Mouse (Mus musculus) mouse embryonic stem cell (cell line): ENCODE measurements around the gene Cemip2.

Experiments
- in situ Hi-C, 2 experiments: fragments of 300-500 bp; cut with MboI; formaldehyde crosslinking; loops; 1 replicate in 1 of 2; 3 replicates in 1 of 2; pipeline ENCODE4 v1.14.3; 2019 to 2020; ENCODE audit warnings: low sequenced_read_pairs in 2 of 2, low pct_unique_long_range_greater_than_20kb in 1 of 2, mixed read lengths in 1 of 2; ENCODE audit not compliant: unreplicated experiment in 1 of 2

Gene Cemip2

DNA sequence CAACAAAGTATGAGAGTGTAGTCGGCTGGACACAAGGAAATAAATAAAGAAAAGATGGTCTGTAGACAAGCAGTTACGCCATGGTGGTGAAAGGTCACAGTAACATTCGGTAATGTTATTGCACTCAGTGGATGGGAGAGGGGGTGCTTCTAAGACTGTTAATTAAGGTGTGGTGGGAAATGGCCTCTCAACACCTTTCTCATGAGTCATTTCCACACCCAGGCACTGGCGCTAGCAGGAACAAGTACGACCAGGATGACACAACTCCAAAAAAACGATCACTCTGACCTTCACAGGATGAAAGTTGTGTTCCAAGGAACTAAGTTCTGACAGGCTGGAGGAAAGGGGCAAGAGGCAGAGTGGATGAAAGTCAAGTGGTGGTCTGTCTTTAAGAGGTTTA, 4.5 kb upstream of the Cemip2 start:
- in situ Hi-C loops: loop anchor here in 1 of 2 experiments (25.0 kb wide), 1 partner anchor 539 kb away; no protein-coding TSS in a partner anchor

DNA sequence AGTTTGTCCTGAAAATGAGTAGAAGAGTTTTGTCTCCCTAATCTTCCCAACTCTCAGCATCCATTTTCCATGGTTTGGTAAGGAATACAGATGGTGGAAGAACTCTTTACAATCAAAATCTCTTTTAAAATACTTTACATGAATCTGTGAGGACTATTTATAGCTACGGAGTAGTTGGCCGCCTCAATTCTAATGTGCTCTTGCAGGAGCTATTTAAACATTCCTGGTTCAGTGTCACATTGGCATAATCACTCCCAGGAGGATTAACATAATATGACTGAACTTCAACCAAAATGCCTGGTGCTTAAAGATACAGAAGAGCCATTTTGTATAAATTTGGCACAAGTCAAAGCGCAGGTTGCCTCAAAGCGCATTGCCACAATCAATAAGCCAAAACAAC, 2.5 kb upstream of the Cemip2 start:
- in situ Hi-C loops: no loop called here

DNA sequence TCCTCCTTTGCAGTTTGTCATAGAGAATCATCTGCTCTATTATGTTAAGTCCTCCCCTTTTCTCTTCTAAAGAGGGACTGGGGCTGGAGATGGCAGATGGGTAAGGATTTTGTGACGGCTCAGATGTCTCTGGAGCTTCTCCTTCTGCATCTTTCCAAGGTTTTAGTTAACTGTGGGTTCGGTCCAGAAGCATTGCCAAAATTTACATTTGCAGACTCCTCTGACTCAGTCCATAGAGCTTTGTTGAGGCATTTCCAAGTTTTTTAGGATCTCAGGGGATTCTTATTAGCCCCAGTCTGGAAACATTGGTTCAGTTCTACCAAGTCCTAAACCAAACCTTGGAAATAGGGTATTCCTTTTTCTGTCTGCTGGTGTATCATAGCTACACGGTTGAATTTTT, 1.5 kb upstream of the Cemip2 start:
- in situ Hi-C loops: no loop called here

DNA sequence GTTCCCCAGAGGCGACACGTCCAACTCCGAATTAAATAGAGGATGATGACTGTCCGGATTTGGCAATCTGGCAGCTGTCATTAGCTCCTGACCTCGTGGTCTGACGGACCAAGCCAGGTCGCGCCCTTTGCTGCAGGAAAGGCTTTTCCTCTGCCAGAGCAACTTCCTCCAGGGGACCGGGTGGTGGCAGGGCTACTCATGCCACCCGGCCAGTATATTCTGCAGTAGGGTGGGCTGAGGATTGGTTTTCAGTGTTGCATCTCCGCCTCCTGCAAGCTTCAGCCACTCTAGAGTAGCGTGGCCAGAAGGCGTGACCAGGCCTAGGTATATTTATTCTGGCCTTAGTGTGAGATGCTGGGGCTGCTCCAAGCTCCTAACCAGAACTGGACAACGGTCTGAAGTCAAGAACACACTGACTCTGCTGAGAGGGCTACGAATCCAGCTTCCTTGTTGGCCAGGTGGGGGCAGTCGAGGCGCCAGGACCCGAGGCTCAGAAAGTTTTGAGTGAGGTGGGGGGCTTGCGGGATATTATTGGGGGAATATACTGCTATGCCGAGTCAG, 891 bp upstream of the Cemip2 start:
- in situ Hi-C loops: no loop called here

DNA sequence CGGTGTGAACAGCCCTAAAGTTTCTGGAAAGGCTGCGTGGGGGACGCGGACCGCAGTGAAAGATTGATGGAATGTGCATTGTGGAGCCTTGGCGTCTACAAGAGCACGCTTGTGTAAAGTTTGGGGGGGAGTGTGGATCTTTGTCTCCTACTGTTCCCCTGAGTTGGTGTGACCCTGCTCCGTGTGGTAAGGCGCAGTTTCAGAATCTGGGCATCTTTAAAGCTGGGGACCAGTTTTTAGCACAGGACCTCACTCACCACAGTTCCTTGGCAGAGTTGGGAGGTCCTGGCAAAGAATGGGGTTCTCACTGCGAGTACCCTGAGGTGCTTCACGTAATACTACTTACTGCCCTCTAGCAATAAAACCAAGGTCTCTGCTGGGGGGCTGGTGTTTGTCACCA, 964 bp downstream of the Cemip2 start:
- in situ Hi-C loops: no loop called here

DNA sequence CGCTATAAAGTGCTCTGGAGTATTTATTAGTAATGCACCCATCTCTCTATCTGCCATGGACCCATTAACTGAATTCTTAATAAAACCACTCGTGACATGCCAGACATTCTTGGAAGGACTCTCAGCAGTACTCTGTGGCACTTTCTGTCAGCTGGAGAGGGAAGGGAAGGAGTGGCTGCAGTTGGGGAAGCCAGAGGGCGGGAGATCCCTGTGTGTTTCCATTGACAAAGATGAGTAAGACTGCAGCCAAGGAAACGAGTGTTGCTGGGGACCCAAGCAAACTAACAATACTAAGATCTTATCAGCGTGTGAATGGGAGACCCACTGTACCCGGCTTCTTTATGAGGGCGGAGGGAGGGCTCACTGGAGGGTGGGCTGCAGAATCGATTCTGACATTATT, 2.5 kb downstream of the Cemip2 start:
- in situ Hi-C loops: no loop called here

DNA sequence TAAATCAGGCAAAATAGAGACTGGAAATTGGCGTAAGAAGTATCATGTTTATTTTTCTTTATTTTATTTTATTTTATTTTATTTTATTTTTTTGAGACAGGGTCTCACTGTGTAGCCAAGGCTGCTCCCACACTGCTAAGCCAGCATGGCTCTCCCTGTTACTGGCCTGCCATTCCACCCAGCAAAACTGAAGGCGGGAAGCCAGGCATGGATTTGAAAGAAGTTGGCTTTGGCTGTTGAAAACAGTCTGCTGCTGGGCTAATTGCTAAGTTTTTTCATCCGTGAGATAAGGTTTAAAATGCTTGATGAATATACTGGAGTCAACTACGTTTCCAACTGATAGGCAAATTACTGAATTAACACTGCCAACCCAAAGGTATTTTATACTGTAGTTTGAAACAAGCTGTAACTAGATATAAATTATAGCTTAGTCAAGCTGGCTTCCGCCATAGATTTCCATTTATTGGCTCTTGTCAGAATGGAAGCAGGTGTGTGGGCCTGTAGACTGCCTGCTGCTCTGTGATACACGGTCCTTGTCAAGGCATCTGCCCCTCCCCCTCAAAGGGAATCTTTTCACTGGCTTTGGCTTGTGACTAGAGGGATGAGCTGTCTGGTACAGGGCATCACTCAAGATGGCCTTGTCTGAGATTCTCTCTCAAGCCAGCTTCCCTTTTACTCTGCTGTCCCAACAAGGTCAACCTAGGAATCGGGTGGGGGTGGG, 3.1 kb downstream of the Cemip2 start:
- in situ Hi-C loops: no loop called here

DNA sequence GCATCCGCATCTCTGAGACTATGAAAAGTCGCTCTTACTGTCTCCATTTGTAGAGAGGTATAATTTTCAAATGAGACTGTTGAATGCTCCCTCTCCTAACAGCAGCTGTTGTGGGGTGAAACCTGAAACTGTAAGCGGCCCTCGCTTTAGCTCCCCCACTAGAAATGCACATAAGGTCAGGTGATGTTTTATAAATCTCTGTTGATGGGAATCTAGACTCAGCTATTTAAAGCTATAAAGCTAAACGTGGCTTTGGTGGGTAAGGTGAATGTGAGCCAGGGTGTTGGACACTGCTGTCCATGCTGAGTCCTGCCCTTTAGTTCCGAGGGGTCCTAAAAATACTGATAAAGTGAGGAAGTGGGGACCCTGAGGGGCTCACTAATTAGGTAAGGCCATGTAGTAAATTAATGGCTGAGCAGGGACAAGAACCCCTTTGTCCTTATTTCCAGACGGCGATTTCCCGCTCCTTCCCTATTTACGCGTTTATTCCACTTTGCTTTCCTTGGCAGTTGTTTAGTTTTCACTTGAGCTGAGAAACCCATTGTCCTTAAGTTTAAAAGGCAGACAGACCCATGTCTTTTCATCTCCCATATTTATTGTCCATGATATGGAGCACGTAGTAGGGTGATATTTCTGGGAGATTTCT, 3.8 kb downstream of the Cemip2 start:
- in situ Hi-C loops: no loop called here

DNA sequence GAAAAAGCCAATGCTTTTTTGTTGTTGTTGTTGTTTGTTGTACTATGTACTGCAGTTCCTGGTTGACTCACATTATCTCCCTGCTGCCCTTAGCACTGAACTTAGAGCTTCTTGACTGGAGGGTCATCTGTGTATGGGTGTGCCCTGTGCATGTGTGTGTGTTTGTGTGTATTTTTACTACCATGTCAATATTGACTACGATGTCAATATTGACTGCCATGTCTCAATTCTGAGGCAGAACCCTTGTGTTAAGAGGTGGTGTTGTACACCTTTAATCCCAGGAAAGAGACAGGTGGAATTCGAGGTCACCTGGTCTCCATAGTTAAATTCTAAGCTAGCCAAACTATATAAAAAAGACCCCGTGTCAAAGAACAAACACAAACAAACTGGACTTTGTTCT, 5.6 kb downstream of the Cemip2 start:
- in situ Hi-C loops: no loop called here

DNA sequence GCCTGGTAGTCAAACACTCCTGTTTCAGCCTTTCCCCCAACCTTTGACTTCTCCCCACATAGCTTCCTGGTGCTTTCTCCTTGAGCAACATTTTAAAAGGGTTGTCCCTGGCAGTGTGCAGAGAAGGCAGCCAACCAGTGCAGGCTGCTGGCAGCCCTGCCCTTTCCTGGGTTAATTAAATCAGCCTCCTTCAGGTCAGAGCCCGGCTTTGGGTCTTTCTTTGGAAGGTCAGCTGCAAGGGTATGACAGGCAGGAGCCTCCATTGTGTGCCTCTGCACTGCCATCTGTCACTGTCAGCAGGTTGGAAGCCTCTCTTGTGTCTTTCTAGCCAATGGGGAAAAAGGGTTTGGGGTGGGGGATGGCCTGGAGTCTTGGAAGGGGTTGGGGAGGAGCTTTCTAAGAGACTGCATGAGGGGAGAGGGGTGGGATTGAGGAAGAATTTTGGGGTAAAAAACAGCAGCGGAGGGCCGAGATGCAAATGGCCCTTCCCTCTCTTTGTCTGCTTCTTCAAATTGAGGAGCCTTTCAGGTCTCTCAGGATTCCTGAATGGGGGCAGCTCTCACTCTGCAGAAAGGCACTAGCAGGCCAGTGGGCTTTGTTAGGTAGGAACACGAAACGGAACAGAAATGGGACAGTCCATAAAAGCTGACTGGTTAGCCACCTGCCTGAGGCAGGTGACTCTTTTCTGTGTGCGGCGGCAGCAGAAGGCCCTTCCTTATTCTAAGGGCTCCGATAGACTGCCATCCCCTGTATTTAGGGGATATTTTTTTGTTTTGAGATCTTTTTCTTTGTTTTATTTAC, 6.4 kb downstream of the Cemip2 start:
- in situ Hi-C loops: no loop called here

DNA sequence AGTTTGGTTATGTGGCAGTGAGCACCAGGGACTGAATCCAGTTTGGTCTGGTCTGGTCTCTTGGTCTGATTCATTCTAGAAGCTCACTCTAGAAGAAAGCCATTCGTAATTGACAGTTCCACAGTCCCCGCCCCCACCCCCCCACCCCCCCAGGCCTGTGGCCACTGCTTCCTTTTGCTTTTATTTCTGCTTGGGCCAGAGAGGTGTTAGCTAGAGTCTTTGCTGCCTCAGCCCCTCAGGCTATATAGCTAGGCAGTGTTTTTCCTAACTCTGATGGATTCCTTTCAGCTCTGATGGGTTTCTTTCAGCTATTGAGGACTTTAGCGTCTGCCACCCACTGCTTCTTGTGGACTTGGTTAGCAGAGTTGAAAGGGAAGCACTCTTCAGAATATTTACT, 7.0 kb downstream of the Cemip2 start:
- in situ Hi-C loops: no loop called here

DNA sequence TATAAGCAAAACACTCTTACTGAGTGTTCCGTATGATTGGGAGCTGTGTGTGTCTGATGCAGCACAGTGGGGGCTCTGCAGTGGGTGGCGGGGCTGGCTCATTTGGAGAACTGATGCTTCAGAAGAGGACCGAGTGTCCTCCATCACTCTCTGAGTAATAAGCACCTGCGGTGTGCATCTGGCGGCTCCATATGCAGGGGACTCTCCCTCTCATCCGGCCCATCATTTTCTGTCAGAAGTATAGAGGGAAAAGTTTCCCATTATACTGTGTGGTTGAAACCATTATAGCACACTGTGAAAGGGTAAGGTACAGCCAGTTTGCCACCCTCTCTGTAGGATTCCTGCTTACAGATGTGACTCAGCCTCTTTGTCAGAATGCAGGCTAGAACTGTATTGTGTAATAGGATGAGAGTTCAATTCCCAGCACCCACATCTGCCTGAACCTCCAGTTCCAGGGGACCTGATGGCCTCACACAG, 8.9 kb downstream of the Cemip2 start:
- in situ Hi-C loops: no loop called here

DNA sequence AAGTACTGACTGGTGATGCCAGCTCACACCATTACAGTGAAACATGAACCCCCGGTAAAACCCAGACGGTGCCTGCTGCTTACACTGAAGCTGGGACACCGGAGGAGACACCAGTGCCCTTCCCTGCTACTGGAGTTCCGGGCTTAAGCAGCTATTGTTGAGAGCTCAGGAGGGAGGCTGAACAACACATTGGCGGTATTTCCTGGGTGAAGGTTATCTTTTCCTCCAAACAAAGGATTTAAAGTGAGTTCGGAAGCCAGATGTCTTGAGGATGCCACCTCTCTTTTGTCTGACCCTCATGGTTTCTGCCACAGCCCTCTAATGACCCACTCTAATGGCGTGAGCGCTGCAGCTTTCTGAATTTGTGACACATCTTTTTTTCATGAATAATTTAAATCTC, 10.9 kb downstream of the Cemip2 start:
- in situ Hi-C loops: no loop called here

DNA sequence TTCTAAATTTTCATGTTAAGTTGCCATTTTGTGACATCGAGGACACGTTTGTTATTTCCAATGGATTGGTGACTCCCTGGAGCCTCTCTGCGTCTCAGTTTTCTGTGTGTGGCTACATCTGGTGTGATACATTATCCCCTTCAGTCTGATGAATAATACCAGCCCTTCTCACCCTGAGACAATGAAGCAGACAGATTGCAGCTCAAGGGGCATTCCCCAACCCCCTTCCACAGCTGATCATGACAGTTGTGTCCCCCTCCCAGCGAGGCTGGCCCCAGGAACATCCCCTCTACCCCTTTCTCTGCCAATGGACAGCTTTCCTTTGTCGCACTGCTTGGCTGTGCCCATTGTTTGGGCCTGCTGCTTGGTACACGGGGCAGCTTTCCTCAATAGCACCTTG, 11.5 kb downstream of the Cemip2 start:
- in situ Hi-C loops: no loop called here

DNA sequence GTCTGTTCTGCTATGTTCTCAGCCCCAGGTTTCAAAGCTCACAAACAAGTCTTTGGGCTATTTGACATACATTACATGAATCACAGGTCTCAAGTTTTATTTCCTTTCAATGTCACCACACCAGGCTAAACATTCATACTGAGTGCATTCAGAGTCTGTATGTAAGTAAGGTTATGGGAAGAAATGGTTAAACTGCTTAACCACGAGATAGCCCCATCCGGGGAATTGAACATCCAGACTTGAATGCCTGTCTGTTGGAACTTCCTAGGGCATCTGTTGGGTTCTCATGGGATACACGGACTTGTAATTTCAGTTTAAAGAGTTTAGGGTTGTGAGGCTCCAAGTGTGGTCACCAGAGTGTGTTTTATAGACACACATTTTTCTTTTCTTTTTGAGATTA, 13.2 kb downstream of the Cemip2 start:
- in situ Hi-C loops: no loop called here

DNA sequence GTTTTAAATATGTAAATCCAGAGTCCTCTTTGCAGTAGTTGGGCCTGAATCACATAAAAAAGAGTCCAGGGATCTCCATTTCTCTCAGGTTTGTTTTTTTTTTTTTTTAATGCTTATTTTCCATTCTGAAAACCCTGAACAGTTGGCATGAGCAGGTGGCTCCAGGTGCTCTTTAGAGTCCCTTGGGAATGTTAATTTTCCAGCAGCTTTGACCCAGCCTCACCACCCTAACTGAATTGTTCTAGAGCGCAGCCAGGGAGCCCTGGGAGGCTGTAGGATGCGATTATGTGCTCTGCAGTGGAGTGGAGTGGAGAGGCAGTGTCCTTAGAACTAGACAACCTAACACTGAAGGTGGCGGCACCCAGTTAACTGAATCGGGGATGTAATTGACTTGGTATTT, 13.7 kb downstream of the Cemip2 start:
- in situ Hi-C loops: no loop called here

DNA sequence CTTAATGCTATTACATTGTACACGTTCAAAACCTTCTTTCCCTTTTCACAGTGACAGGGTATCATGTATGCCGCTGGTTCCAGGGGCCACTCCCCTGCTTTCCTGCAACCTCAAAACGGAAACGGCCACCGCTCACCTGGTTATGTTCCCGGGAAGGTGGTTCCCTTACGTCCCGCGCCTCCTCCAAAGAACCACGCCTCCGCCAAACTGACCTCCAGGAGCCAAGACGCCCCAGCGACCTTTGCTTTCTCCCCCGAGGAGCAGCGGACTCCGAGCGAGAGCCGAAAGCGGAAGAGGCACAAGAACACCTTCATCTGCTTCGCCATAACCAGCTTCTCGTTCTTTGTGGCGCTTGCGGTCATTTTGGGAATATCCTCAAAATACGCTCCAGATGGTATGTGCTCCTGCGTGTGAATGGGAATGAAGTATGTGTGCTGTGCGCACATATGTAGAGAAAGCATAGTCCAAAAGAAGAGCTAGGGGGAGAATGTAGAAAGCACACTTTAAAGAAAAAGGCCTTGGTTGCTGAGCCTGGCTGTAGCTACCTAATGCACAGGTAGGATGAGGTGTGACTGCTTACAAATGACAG, 14.5 kb downstream of the Cemip2 start:
- in situ Hi-C loops: no loop called here

DNA sequence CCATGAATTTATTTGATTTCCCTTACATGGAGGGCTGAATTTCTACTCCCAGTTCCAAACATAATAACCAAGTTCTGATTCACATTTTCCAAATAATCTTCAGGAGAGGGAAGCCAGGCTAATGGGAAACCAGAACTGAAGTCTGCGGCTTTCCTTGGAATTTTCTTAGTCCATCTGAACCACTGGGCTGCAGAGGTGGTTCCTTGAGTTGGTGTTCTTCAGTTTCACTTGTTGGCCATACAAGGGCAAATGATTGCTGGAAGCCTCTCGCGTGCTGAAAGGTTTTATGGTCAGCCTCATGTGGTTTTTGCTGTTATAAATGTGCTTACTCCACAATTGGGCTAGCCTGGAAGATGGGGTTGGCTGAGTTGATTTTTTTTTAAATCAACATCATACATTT, 16.4 kb downstream of the Cemip2 start:
- in situ Hi-C loops: no loop called here

DNA sequence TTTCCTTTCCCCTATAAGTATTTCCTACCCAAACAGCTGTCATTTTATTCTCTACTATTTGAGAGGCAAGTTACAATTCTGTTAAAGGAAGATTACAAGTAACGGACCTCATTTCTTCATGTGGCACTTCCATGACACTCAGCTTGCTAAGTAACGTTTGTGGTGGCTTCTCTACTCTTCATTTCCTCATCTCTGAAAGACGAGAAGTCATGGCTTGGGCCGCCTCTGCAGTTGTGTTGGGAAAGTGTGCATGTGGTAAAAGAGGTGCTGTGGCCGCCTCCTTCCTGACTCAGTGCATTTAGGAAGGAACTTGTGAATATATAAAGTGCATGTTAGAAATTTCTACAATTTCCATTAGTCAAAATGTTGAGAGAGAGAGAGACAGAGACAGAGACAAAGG, 18.2 kb downstream of the Cemip2 start:
- in situ Hi-C loops: no loop called here
